25 mouse cellular contexts compared by ENCODE assay signal in genomic region chr4:115055044-115055443, GRCm38 (mm10). TPM values are rescaled to one million over a fixed set of nuclear protein-coding genes. Genes with fewer than 3 reads are reported as not detected.
DNase-seq lines count a peak whose midpoint lies in the region; ATAC-seq and TF ChIP-seq lines count a peak whose summit lies in the region.
"Had no signal": no experiment of that assay in that cellular context is flagged by ENCODE, and none has a peak within 500 bp of the region (broad histone marks: within the 10 kb centered on the region; RNA-seq: fewer than 3 reads in every experiment).

No protein-coding gene starts in this region.

- DNase-seq in heart, adult 11 months = peak; percentile 76
- DNase-seq in heart, adult 2 months = no peak
- DNase-seq in hindbrain, embryonic 11.5 days (ENCODE audit: low spot score) = peak; percentile 33
- DNase-seq in hindbrain, embryonic 14.5 days (ENCODE audit: low spot score) = no peak
- peak; percentile 41 for DNase-seq in neural tube, embryonic 10.5 days (ENCODE audit: extremely low spot score, low spot score)
- no peak for DNase-seq in layer of hippocampus, postnatal 25 days (ENCODE audit: extremely low spot score in 1 of 2, low spot score in 1 of 2)
- no peak for DNase-seq in MN1 (ENCODE audit: low spot score)
- DNase-seq: cerebellum, adult 18-20 months; cerebellum, postnatal 14 days; gastrocnemius, postnatal 25 days; heart, postnatal 4 days; kidney, postnatal 25 days; layer of hippocampus, postnatal 36 days; lung, postnatal 4 days; retina, postnatal 1 day; right cerebral cortex, postnatal 25 days had no signal

- TF ChIP-seq CTCF in heart, adult 2 months (IDR thresholded peaks at IDR 0.05) = no peak

- WGBS in heart, adult 2 months = 63% methylated on average over 2 of the region's 2 CpGs
- WGBS in hindbrain, embryonic 11.5 days = 9% methylated on average over 2 of the region's 2 CpGs
- 7% methylated on average over 2 of the region's 2 CpGs for WGBS in hindbrain, embryonic 14.5 days
- WGBS in neural tube, embryonic 15.5 days = 3% methylated on average over 2 of the region's 2 CpGs

- TF ChIP-seq EP300 in heart, adult 2 months (IDR thresholded peaks at IDR 0.05; ENCODE audit: insufficient read depth, low read depth, low read length) = no peak

- no peak for ATAC-seq in hindbrain, embryonic 11.5 days (ENCODE audit: low FRiP score)
- no peak for ATAC-seq in hindbrain, embryonic 14.5 days (ENCODE audit: low FRiP score)
- ATAC-seq in neural tube, embryonic 15.5 days (ENCODE audit: low FRiP score) = no peak
- ATAC-seq: intestine, postnatal 0 days; Patski had no signal

- no peak for TF ChIP-seq POLR2A in heart, adult 2 months (IDR thresholded peaks at IDR 0.05; ENCODE audit: insufficient read depth, low read depth, low read length)

- no peak overlapping the region for H3K4me3 ChIP-seq in heart, adult 2 months
- H3K4me3 ChIP-seq in hindbrain, embryonic 11.5 days (ENCODE audit: low read depth, low read length) = no peak overlapping the region
- H3K4me3 ChIP-seq in hindbrain, embryonic 14.5 days (replicated peaks; ENCODE audit: low read length) = no peak overlapping the region
- no peak overlapping the region for H3K4me3 ChIP-seq in neural tube, embryonic 15.5 days (replicated peaks)
- H3K4me3 ChIP-seq: forebrain, embryonic 12.5 days; heart, embryonic 15.5 days; layer of hippocampus, adult 2 months; limb, embryonic 15.5 days; midbrain, embryonic 12.5 days; neural tube, embryonic 12.5 days had no signal

- intact Hi-C loops in heart, adult 2 months (cut with DNase I) = loop anchor here (5.0 kb wide), 1 partner anchor 148 kb away; the partner anchor contains the start of gene Foxd2

- peaks cover 15% of the 10 kb centered on the region for H3K27me3 ChIP-seq in heart, adult 2 months (ENCODE audit: control insufficient read depth, insufficient read depth, low read length)
- peaks cover 84% of the 10 kb centered on the region for H3K27me3 ChIP-seq in hindbrain, embryonic 11.5 days (ENCODE audit: control insufficient read depth, insufficient read depth, low read length)
- H3K27me3 ChIP-seq in hindbrain, embryonic 14.5 days (ENCODE audit: control insufficient read depth, insufficient read depth, low read length) = peaks cover 90% of the 10 kb centered on the region
- H3K27me3 ChIP-seq in neural tube, embryonic 15.5 days (replicated peaks) = peaks cover 87% of the 10 kb centered on the region
- H3K27me3 ChIP-seq: Patski had no signal

- no peak overlapping the region for H3K27ac ChIP-seq in heart, adult 2 months
- H3K27ac ChIP-seq in hindbrain, embryonic 11.5 days (ENCODE audit: low read depth, low read length) = no peak overlapping the region
- no peak overlapping the region for H3K27ac ChIP-seq in hindbrain, embryonic 14.5 days
- no peak overlapping the region for H3K27ac ChIP-seq in neural tube, embryonic 15.5 days (replicated peaks)
- H3K27ac ChIP-seq: forebrain, embryonic 12.5 days; heart, embryonic 15.5 days; layer of hippocampus, adult 2 months; limb, embryonic 15.5 days; neural tube, embryonic 12.5 days had no signal

- no peaks in the 10 kb centered on the region for H3K36me3 ChIP-seq in heart, adult 2 months (ENCODE audit: control insufficient read depth, insufficient read depth, low read length)
- no peaks in the 10 kb centered on the region for H3K36me3 ChIP-seq in hindbrain, embryonic 11.5 days (ENCODE audit: control insufficient read depth, insufficient read depth, low read length)
- no peaks in the 10 kb centered on the region for H3K36me3 ChIP-seq in hindbrain, embryonic 14.5 days (replicated peaks; ENCODE audit: control insufficient read depth, insufficient read depth)
- no peaks in the 10 kb centered on the region for H3K36me3 ChIP-seq in neural tube, embryonic 15.5 days
- H3K36me3 ChIP-seq: forebrain, embryonic 12.5 days; heart, embryonic 15.5 days; limb, embryonic 15.5 days; midbrain, embryonic 12.5 days; neural tube, embryonic 12.5 days had no signal

- peaks cover 6% of the 10 kb centered on the region for H3K4me1 ChIP-seq in heart, adult 2 months (ENCODE audit: control insufficient read depth, insufficient read depth, low read length)
- H3K4me1 ChIP-seq in hindbrain, embryonic 11.5 days (replicated peaks; ENCODE audit: control insufficient read depth, insufficient read depth, low read length) = no peaks in the 10 kb centered on the region; the same call in 1 of the 2 replicates
- no peaks in the 10 kb centered on the region for H3K4me1 ChIP-seq in hindbrain, embryonic 14.5 days (replicated peaks; ENCODE audit: control insufficient read depth, insufficient read depth, low read length)
- peaks cover 15% of the 10 kb centered on the region for H3K4me1 ChIP-seq in neural tube, embryonic 15.5 days

- no peaks in the 10 kb centered on the region for H3K9me3 ChIP-seq in hindbrain, embryonic 11.5 days (ENCODE audit: control insufficient read depth, low read length)
- no peaks in the 10 kb centered on the region for H3K9me3 ChIP-seq in hindbrain, embryonic 14.5 days (ENCODE audit: control insufficient read depth, low read length)
- no peaks in the 10 kb centered on the region for H3K9me3 ChIP-seq in neural tube, embryonic 15.5 days (replicated peaks)
- H3K9me3 ChIP-seq: forebrain, embryonic 12.5 days; heart, embryonic 15.5 days; limb, embryonic 15.5 days; midbrain, embryonic 12.5 days; neural tube, embryonic 12.5 days had no signal

- H3K9ac ChIP-seq in heart, adult 2 months (ENCODE audit: low read depth, low read length) = no peak overlapping the region
- no peak overlapping the region for H3K9ac ChIP-seq in hindbrain, embryonic 11.5 days (ENCODE audit: low read depth, low read length)
- H3K9ac ChIP-seq in hindbrain, embryonic 14.5 days = no peak overlapping the region
- H3K9ac ChIP-seq in neural tube, embryonic 15.5 days (replicated peaks) = no peak overlapping the region
- H3K9ac ChIP-seq: forebrain, embryonic 12.5 days; heart, embryonic 15.5 days; limb, embryonic 15.5 days; midbrain, embryonic 12.5 days; neural tube, embryonic 12.5 days had no signal

- no peak overlapping the region for H3K4me2 ChIP-seq in hindbrain, embryonic 11.5 days (replicated peaks; ENCODE audit: low read depth, low read length)
- no peak overlapping the region for H3K4me2 ChIP-seq in hindbrain, embryonic 14.5 days (replicated peaks)
- H3K4me2 ChIP-seq in neural tube, embryonic 15.5 days = no peak overlapping the region
- H3K4me2 ChIP-seq: forebrain, embryonic 12.5 days; heart, embryonic 15.5 days; limb, embryonic 15.5 days; midbrain, embryonic 12.5 days; neural tube, embryonic 12.5 days had no signal

- H3K79me2 ChIP-seq in heart, adult 2 months (replicated peaks; ENCODE audit: control insufficient read depth, insufficient read depth, low read length) = no peaks in the 10 kb centered on the region

RNA-seq across cellular contexts. Expression of gene Tal1, which starts 1.2 kb away (rescaled TPM):
- total RNA-seq in heart, adult 2 months (2021) = 1 to 10 TPM; 3.1 to 3.3 TPM
- polyA plus RNA-seq in heart, adult 2 months (2012; rRNA removed) = 2.9 and 4.9 TPM in 2 replicates
- 8.6 and 10.3 TPM in 2 replicates for polyA plus RNA-seq in hindbrain, embryonic 11.5 days (2014; fragmentation: Nextera tagmentation; extraction: Ambion mirVana)
- 5.6 and 7.4 TPM in 2 replicates for polyA plus RNA-seq in hindbrain, embryonic 14.5 days (2014; fragmentation: Nextera tagmentation; extraction: Ambion mirVana)
- 1.0 and 1.7 TPM in 2 replicates for polyA plus RNA-seq in neural tube, embryonic 15.5 days (2015; fragmentation: Nextera tagmentation; extraction: Ambion mirVana)
- 1 to 10 TPM; 1.1 to 1.5 TPM for total RNA-seq in layer of hippocampus, postnatal 25 days (2021)

RNA-seq across cellular contexts. Expression of gene Pdzk1ip1, which starts 33.5 kb away (rescaled TPM):
- total RNA-seq in heart, adult 2 months (2021) = under 1 TPM; 0.70 to 0.86 TPM
- polyA plus RNA-seq in heart, adult 2 months (2012; rRNA removed) = 1.9 and 3.9 TPM in 2 replicates
- polyA plus RNA-seq in hindbrain, embryonic 11.5 days (2014; fragmentation: Nextera tagmentation; extraction: Ambion mirVana) = 12.8 and 16.0 TPM in 2 replicates
- 3.0 and 3.7 TPM in 2 replicates for polyA plus RNA-seq in hindbrain, embryonic 14.5 days (2014; fragmentation: Nextera tagmentation; extraction: Ambion mirVana)
- polyA plus RNA-seq in neural tube, embryonic 15.5 days (2015; fragmentation: Nextera tagmentation; extraction: Ambion mirVana) = 3.0 and 6.7 TPM in 2 replicates
- under 1 TPM in 1 of 2 experiments, not detected in 1; 0.71 TPM for total RNA-seq in layer of hippocampus, postnatal 25 days (2021)
- total RNA-seq: gastrocnemius, postnatal 25 days had no signal

RNA-seq across cellular contexts. Expression of gene Stil, which starts 55.1 kb away (rescaled TPM):
- under 1 TPM in 1 of 2 experiments, not detected in 1; 0.36 TPM for total RNA-seq in heart, adult 2 months (2021)
- polyA plus RNA-seq in heart, adult 2 months (2012; rRNA removed) = 0.08 and 0.12 TPM in 2 replicates
- 18.3 and 23.0 TPM in 2 replicates for polyA plus RNA-seq in hindbrain, embryonic 11.5 days (2014; fragmentation: Nextera tagmentation; extraction: Ambion mirVana)
- 2.9 and 3.6 TPM in 2 replicates for polyA plus RNA-seq in hindbrain, embryonic 14.5 days (2014; fragmentation: Nextera tagmentation; extraction: Ambion mirVana)
- 1.1 and 5.5 TPM in 2 replicates for polyA plus RNA-seq in neural tube, embryonic 15.5 days (2015; fragmentation: Nextera tagmentation; extraction: Ambion mirVana)
- total RNA-seq in layer of hippocampus, postnatal 25 days (2021) = under 1 TPM; 0.23 to 0.32 TPM

Comparison
In these comparisons a context has a peak if more than half of its experiments do, and no peak if none do; other contexts are left out.
1. DNase-seq: peak in heart, adult 11 months (single experiment), hindbrain, embryonic 11.5 days (single experiment) and neural tube, embryonic 10.5 days (single experiment); none in heart, adult 2 months (0 of 2), hindbrain, embryonic 14.5 days (single experiment), layer of hippocampus, postnatal 25 days (0 of 2) and MN1 (single experiment).